Mouse (Mus musculus) CD4-positive naive resting alpha-beta T cell, adult 57 days (primary cell): ENCODE results near the gene Fbxw24. TPM values are rescaled to one million over a fixed set of nuclear protein-coding genes. Genes with fewer than 3 reads are reported as not detected.

Experiments
- total RNA-seq: library from RNA; stranded (reverse); gene quantifications from one replicate; pipeline ENCODE4 v1.2.4, GENCODE M21; 2023

The Fbxw24 gene
- total RNA-seq: not detected

DNA sequence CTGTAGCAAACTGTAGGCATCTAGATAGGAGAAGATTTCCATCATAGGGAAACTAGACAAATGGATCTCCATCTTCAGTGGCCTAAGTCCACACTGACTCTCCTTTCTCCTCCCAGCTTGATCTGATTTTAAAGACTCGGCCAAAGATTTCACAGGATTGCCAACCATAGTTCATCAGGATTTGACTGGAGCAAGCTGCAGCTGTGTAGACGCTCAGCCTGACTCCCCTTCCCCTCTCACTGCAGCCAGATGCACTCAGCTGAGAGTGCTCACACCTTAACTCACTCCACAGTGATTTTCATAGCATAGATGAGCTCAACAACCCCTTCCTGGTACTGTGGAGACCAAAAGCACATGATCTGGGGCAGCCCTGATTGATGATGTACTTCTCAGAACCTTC lies at the start of gene Fbxw24:
Gene Fbxw24 (minus strand): TSS at position 101 of the 400 bp plus-strand sequence.

DNA sequence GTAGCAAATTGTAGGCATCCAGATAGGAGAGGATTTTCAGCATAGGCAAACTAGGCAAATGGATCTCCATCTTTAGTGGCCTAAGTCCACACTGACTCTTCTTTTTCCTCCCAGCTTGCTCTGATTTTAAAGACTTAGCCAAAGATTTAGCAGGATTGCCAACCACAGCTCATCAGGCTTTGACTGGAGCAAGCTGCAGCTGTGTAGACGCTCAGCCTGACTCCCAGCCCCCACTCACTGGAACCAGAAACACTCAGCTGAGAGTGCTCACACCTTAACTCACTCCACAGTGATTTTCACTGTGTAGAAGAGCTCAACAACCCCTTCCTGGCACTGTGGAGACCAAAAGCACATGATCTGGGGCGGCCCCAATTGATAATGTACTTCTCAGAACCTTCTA lies 38.7 kb upstream of the Fbxw24 start, which contains the start of gene Fbxw25:
Gene Fbxw25 (minus strand): TSS at position 101 of the 400 bp plus-strand sequence.

DNA sequence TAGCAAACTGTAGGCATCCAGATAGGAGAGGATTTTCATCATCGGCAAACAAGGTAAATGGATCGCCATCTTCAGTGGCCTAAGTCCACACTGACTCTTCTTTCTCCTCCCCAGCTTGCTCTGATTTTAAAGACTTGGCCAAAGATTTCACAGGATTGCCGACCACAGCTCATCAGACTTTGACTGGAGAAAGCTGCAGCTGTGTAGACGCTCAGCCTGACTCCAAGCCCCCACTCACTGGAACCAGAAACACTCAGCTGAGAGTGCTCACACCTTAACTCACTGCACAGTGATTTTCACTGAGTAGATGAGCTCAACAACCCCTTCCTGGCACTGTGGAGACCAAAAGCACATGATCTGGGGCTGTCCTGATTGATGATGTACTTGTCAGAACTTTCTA lies 57.7 kb downstream of the Fbxw24 start, which contains the start of gene Fbxw15:
Gene Fbxw15 (minus strand): TSS at position 101 of the 400 bp plus-strand sequence.

Other genes with a start within 250 kb of the Fbxw24 start
- not detected for gene Fbxw22, start 221.8 kb downstream of the Fbxw24 start, total RNA-seq
- not detected for gene Fbxw16, start 176.9 kb downstream of the Fbxw24 start, total RNA-seq
- not detected for gene Fbxw19, start 130.2 kb downstream of the Fbxw24 start, total RNA-seq
- gene Fbxw15, start 57.8 kb downstream of the Fbxw24 start, total RNA-seq: not detected
- not detected for gene Fbxw25, start 38.6 kb upstream of the Fbxw24 start, total RNA-seq
- gene Fbxw18, start 76.6 kb upstream of the Fbxw24 start, total RNA-seq: not detected
- not detected for gene Fbxw26, start 120.0 kb upstream of the Fbxw24 start, total RNA-seq
- gene Fbxw27, start 164.6 kb upstream of the Fbxw24 start, total RNA-seq: not detected
- not detected for gene Spink8, start 186.2 kb upstream of the Fbxw24 start, total RNA-seq
- gene Nme6, start 206.7 kb upstream of the Fbxw24 start, total RNA-seq: 7.0 TPM
- 2.2 TPM for gene Camp, start 223.6 kb upstream of the Fbxw24 start, total RNA-seq
- gene Cdc25a, start 249.5 kb upstream of the Fbxw24 start, total RNA-seq: 11.1 TPM